Mouse (Mus musculus): ENCODE measurements at regions not wholly inside any gene's neighbourhood (a gene's known extent, or its start where the extent isn't known, plus 50 kb on each side); places are given as distances from the start of the nearest gene placed in this dataset.

DNA sequence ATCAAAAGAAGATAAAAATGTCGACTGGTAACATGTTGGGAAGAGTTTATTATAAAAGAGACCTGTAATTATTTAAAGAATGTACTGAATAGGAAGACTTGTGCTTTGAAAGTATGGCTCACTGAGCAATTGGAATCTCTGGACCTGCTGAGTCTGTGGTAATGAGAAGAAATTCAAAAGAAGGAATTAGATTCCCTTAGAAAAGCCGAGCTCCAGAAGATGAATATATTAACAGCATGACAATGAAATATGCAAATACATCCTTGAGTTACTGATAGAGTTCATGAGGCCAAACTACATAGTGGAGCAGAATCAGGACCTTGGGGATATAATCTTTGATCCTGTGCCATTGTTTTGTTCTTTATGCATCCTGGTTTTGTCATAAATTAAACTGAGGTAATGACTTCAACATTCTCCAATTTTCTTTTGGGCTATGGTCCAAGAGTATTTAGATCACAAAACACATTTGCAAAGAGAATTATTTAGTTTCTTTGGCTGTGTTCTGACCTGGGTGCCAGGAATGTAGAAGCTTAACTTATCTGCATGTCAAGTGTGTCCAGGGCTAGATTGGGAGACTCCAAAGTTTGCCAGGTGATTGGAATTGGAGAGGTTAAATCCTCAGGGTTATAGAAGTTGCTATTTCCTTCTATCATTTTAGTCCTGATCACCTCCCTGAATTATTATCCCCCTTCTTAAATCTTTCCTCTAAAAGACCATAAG lies 461.3 kb upstream of the Frg1 start:
- Histone ChIP-seq H3K4me2 (ENCODE audit: low read depth, severe bottlenecking) (no peak overlapping the region), H3K27me3 (ENCODE audit: control insufficient read depth, insufficient read depth, low read length) (no peaks in the 10 kb centered on the region), H3K36me3 (ENCODE audit: control insufficient read depth, insufficient read depth, low read length) (no peaks in the 10 kb centered on the region), H3K4me1 (ENCODE audit: control insufficient read depth, insufficient read depth, low read length) (no peaks in the 10 kb centered on the region), H3K27ac (replicated peaks; ENCODE audit: low read depth, low read length) (no peak overlapping the region), H3K4me3 (ENCODE audit: low read depth, low read length) (no peak overlapping the region), H3K9me3 (ENCODE audit: control insufficient read depth, low read length) (no peaks in the 10 kb centered on the region), H3K9ac (ENCODE audit: low read length) (no peak overlapping the region)
- ATAC-seq (ENCODE audit: insufficient number of reproducible peaks, low FRiP score, low TSS enrichment, low read depth) (no peak), DNase-seq (ENCODE audit: low spot score) (no peak)
- 78% methylated on average over 2 of the region's 2 CpGs for WGBS

DNA sequence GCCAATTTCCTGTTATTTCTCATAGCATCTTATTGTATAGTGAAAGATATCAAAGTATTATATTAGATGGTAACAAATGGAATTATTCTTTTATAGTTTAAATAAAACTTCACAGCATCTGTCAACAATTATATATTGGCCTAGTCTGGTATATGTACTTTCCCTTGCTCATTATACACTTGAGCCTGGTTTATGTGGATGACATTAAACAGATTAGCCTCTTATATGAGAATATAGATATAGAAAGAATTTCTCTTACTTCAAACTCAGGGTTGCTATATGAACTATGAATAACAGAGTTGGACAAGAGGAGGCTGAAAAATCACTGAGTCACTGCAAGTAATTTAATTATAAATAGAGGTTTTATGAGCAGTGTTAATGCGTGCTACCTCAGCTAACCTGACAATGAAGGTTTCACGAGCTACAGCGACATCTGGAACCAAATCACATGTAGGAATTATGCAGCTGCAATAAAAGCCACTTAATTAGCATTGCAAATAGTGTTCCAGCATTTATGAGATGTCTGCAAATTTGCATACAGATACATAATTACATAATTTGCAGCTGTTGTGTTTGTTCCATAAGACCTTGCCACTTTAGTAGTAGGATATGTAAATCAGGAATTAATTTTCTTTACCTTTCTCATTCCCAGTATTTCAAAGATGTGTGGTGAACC lies 452.9 kb upstream of the Frg1 start:
- 43% methylated on average over 3 of the region's 3 CpGs for WGBS

DNA sequence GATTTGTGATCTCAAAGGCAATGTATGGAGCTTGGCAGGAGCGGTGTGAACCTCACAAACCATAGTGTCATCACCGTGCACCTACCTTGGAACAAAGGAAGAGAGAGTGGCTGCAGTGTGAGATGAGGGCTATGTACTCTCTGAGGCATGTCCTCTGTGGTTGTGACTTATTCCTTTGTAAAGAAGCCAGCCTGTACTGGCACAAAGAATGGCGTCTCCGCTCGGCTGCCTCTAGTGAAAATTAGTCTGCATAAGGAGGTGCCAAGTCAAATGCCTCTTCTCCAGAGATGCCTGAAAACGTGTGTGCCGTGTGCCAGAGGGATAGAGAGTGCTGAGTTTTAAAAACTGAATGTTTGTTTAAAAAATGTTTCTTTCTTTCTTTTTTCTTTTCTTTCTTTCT lies 444.0 kb upstream of the Frg1 start:
- ATAC-seq (ENCODE audit: insufficient number of reproducible peaks, low FRiP score, low TSS enrichment, low read depth), result no peak
- Histone ChIP-seq H3K27me3 (ENCODE audit: control insufficient read depth, insufficient read depth, low read length) (no peaks in the 10 kb centered on the region), H3K9me3 (ENCODE audit: control insufficient read depth, low read length) (no peaks in the 10 kb centered on the region), H3K4me3 (ENCODE audit: low read depth, low read length) (no peak overlapping the region), H3K9ac (ENCODE audit: low read length) (no peak overlapping the region), H3K36me3 (ENCODE audit: control insufficient read depth, insufficient read depth, low read length) (no peaks in the 10 kb centered on the region), H3K4me1 (ENCODE audit: control insufficient read depth, insufficient read depth, low read length) (no peaks in the 10 kb centered on the region), H3K4me2 (ENCODE audit: low read depth, severe bottlenecking) (no peak overlapping the region), H3K27ac (replicated peaks; ENCODE audit: low read depth, low read length) (no peak overlapping the region)
- WGBS, result 90% methylated on average over 7 of the region's 7 CpGs
- no peak for DNase-seq (ENCODE audit: low spot score)

More for the DNA sequence above, 452.9 kb upstream of the Frg1 start:
- Histone ChIP-seq H3K27ac (replicated peaks; ENCODE audit: low read depth, low read length) (no peak overlapping the region), H3K4me2 (ENCODE audit: low read depth, severe bottlenecking) (no peak overlapping the region), H3K4me1 (ENCODE audit: control insufficient read depth, insufficient read depth, low read length) (no peaks in the 10 kb centered on the region), H3K36me3 (ENCODE audit: control insufficient read depth, insufficient read depth, low read length) (no peaks in the 10 kb centered on the region), H3K9ac (ENCODE audit: low read length) (no peak overlapping the region), H3K4me3 (ENCODE audit: low read depth, low read length) (no peak overlapping the region), H3K9me3 (ENCODE audit: control insufficient read depth, low read length) (no peaks in the 10 kb centered on the region), H3K27me3 (ENCODE audit: control insufficient read depth, insufficient read depth, low read length) (no peaks in the 10 kb centered on the region)
- ATAC-seq (ENCODE audit: insufficient number of reproducible peaks, low FRiP score, low TSS enrichment, low read depth) (no peak), DNase-seq (ENCODE audit: low spot score) (no peak)

DNA sequence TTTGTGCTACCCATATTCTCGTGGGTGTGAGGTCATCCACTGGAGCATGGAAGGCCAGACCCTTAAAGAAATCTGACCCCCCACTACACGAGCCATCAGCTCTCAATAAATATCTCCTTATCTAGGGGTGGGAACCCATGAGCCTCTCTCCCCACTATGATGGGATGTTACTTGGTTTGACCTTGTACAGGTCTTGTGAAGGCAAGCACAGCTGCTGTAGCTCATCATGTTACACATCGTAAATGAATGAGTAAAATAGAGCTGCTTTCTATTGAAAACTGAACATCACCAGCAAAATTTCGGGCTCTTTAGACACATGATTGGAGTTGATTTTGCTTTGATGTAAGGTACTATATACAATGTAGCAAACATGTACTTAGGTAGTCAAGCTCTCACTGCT lies 414.8 kb upstream of the Frg1 start:
- Histone ChIP-seq H3K27me3 (ENCODE audit: control insufficient read depth, insufficient read depth, low read length) (no peaks in the 10 kb centered on the region), H3K4me2 (ENCODE audit: low read depth, severe bottlenecking) (no peak overlapping the region), H3K36me3 (ENCODE audit: control insufficient read depth, insufficient read depth, low read length) (no peaks in the 10 kb centered on the region), H3K4me3 (ENCODE audit: low read depth, low read length) (no peak overlapping the region), H3K9me3 (ENCODE audit: control insufficient read depth, low read length) (no peaks in the 10 kb centered on the region), H3K9ac (ENCODE audit: low read length) (no peak overlapping the region), H3K27ac (replicated peaks; ENCODE audit: low read depth, low read length) (no peak overlapping the region), H3K4me1 (ENCODE audit: control insufficient read depth, insufficient read depth, low read length) (peaks cover 9% of the 10 kb centered on the region; the same call in 1 of the 2 replicates)
- WGBS, result 67% methylated on average over 4 of the region's 4 CpGs
- no peak for DNase-seq (ENCODE audit: low spot score)
- no peak for ATAC-seq (ENCODE audit: insufficient number of reproducible peaks, low FRiP score, low TSS enrichment, low read depth)

DNA sequence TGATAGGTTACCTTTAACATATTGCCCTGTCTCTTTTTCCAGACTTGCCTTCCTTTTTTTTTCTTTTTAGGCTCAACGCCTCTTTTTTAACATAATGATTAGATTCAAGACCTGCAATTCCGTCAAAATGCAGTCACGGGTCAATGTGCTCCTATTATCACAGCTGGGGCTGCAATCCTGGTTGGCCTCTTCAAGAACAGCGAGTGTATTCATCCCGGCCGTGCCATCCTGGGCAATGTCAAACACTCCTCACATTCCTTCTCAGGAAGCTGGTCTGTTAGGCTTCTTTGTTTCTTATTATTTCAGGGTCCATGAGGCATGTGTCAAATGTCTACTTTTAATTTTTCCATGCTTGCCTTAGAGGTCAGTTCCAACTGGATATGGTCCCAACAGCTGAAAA lies 413.5 kb upstream of the Frg1 start:
- H3K9me3 ChIP-seq (ENCODE audit: control insufficient read depth, low read length), result no peaks in the 10 kb centered on the region
- no peak for ATAC-seq (ENCODE audit: insufficient number of reproducible peaks, low FRiP score, low TSS enrichment, low read depth)
- H3K36me3 ChIP-seq (ENCODE audit: control insufficient read depth, insufficient read depth, low read length), result no peaks in the 10 kb centered on the region
- no peak overlapping the region for H3K9ac ChIP-seq (ENCODE audit: low read length)
- no peak overlapping the region for H3K4me2 ChIP-seq (ENCODE audit: low read depth, severe bottlenecking)
- DNase-seq (ENCODE audit: low spot score), result no peak
- H3K27ac ChIP-seq (replicated peaks; ENCODE audit: low read depth, low read length), result no peak overlapping the region
- peaks cover 9% of the 10 kb centered on the region; the same call in 1 of the 2 replicates for H3K4me1 ChIP-seq (ENCODE audit: control insufficient read depth, insufficient read depth, low read length)
- 67% methylated on average over 6 of the region's 6 CpGs for WGBS
- no peaks in the 10 kb centered on the region for H3K27me3 ChIP-seq (ENCODE audit: control insufficient read depth, insufficient read depth, low read length)
- no peak overlapping the region for H3K4me3 ChIP-seq (ENCODE audit: low read depth, low read length)

DNA sequence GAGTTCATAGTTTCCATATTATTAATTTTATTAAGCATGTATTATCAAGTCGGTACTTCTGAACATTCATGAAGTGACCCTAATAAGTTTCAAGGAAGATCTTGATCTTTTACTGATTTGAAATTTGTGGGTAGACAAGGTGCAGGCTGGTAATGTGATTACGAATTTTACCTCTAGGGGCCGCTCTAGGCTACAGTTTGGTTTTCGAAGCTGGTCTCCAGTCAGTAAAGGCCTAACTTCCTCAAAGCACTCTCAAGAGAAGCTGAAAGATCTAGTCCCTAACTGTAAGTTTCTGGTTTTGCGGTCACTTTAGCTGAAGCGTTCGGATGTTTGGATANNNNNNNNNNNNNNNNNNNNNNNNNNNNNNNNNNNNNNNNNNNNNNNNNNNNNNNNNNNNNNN lies 408.1 kb upstream of the Frg1 start:
- no peaks in the 10 kb centered on the region for H3K27me3 ChIP-seq (ENCODE audit: control insufficient read depth, insufficient read depth, low read length)
- no peak overlapping the region for H3K4me2 ChIP-seq (ENCODE audit: low read depth, severe bottlenecking)
- 18% methylated on average over 7 of the region's 7 CpGs for WGBS
- H3K27ac ChIP-seq (replicated peaks; ENCODE audit: low read depth, low read length), result no peak overlapping the region
- H3K9me3 ChIP-seq (ENCODE audit: control insufficient read depth, low read length), result no peaks in the 10 kb centered on the region
- H3K4me1 ChIP-seq (ENCODE audit: control insufficient read depth, insufficient read depth, low read length), result peaks cover 7% of the 10 kb centered on the region; the same call in 1 of the 2 replicates
- DNase-seq (ENCODE audit: low spot score) (peak; percentile 84), ATAC-seq (ENCODE audit: insufficient number of reproducible peaks, low FRiP score, low TSS enrichment, low read depth) (no peak)
- H3K9ac ChIP-seq (ENCODE audit: low read length), result no peak overlapping the region
- H3K36me3 ChIP-seq (ENCODE audit: control insufficient read depth, insufficient read depth, low read length), result no peaks in the 10 kb centered on the region
- no peak overlapping the region for H3K4me3 ChIP-seq (ENCODE audit: low read depth, low read length)

DNA sequence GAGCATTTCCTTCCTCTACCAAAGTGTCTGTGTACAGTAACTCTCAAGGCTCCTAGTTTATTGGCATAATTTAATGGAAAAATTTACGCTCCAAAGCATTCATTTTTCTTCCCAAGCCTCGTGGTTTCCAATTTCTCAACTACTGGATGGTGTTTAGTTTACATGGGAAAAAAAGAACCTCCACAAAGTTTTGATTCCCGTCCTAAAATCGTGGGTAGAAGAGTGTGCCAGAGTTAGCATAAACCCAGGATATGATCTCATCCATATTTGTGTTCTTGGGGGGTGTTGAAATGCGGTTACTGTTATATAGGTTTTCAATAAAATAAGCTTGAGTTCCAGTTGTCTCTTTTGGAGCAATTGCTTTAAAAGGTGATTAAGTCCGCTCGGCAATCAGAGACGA lies 406.2 kb upstream of the Frg1 start:
- WGBS, result 81% methylated on average over 8 of the region's 8 CpGs
- H3K36me3 ChIP-seq (ENCODE audit: control insufficient read depth, insufficient read depth, low read length), result no peaks in the 10 kb centered on the region
- H3K4me1 ChIP-seq (ENCODE audit: control insufficient read depth, insufficient read depth, low read length), result peaks cover 10% of the 10 kb centered on the region; the same call in 1 of the 2 replicates
- no peak overlapping the region for H3K4me2 ChIP-seq (ENCODE audit: low read depth, severe bottlenecking)
- H3K27ac ChIP-seq (replicated peaks; ENCODE audit: low read depth, low read length), result no peak overlapping the region
- no peaks in the 10 kb centered on the region for H3K9me3 ChIP-seq (ENCODE audit: control insufficient read depth, low read length)
- no peak overlapping the region for H3K4me3 ChIP-seq (ENCODE audit: low read depth, low read length)
- H3K9ac ChIP-seq (ENCODE audit: low read length), result no peak overlapping the region
- DNase-seq (ENCODE audit: low spot score) (no peak), ATAC-seq (ENCODE audit: insufficient number of reproducible peaks, low FRiP score, low TSS enrichment, low read depth) (no peak)
- no peaks in the 10 kb centered on the region for H3K27me3 ChIP-seq (ENCODE audit: control insufficient read depth, insufficient read depth, low read length)

DNA sequence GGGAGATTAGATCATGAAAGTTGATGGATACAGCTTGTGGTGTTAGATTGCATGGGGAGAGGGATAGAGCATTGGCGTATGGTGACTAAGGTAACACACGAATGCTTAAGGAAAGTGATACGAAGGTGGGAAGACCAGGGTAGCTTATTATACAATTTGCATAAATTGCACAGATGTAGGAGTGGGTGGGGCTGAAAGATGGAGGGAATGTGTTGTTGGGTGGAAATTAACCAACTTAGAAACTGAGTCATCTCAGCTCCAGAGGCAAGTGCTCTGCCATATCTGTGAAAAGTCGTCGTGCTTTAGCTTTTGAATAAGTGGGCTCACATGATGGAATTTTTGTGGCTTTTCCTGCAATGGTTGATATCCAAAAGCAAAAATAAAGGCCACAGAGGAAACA lies 404.8 kb upstream of the Frg1 start:
- WGBS, result 90% methylated on average over 5 of the region's 5 CpGs
- no peak overlapping the region for H3K9ac ChIP-seq (ENCODE audit: low read length)
- ATAC-seq (ENCODE audit: insufficient number of reproducible peaks, low FRiP score, low TSS enrichment, low read depth) (no peak), DNase-seq (ENCODE audit: low spot score) (no peak)
- H3K4me2 ChIP-seq (ENCODE audit: low read depth, severe bottlenecking), result no peak overlapping the region
- no peaks in the 10 kb centered on the region for H3K27me3 ChIP-seq (ENCODE audit: control insufficient read depth, insufficient read depth, low read length)
- H3K4me3 ChIP-seq (ENCODE audit: low read depth, low read length), result no peak overlapping the region
- H3K27ac ChIP-seq (replicated peaks; ENCODE audit: low read depth, low read length), result no peak overlapping the region
- no peaks in the 10 kb centered on the region for H3K9me3 ChIP-seq (ENCODE audit: control insufficient read depth, low read length)
- H3K4me1 ChIP-seq (ENCODE audit: control insufficient read depth, insufficient read depth, low read length), result peaks cover 5% of the 10 kb centered on the region; the same call in 1 of the 2 replicates
- no peaks in the 10 kb centered on the region for H3K36me3 ChIP-seq (ENCODE audit: control insufficient read depth, insufficient read depth, low read length)

All from limb, embryonic 11.5 days (tissue).